8 mouse cellular contexts compared by ENCODE assay signal in the genomic region with DNA sequence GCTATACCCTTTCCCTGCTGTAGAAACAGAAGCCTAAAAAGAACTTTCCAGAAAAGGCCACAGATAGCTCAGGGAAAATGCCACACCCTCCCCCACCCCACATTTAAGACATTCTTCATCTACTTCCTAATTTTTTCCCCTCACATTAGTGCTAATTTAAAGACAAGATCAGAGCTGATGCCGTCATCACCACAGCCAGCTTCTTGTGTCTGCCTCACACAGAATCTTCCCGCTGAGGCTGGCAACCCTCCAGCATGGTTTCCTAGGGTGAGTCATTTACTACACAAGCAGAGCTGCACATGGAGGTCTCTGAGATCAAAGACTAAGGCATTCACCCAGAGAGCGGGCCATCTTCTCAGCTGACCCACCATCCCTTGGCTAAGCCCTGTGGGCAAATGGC. TPM values are rescaled to one million over a fixed set of nuclear protein-coding genes. Genes with fewer than 3 reads are reported as not detected.
DNase-seq lines count a peak whose midpoint lies in the region; ATAC-seq and TF ChIP-seq lines count a peak whose summit lies in the region.

No protein-coding gene starts in this region.

- 32% methylated on average over 3 of the region's 3 CpGs for WGBS in forebrain, postnatal 0 days
- WGBS in forebrain, embryonic 10.5 days, result 82% methylated on average over 3 of the region's 3 CpGs

- no peak overlapping the region for H3K4me2 ChIP-seq in forebrain, postnatal 0 days (ENCODE audit: low read depth)

- peak; percentile 43 for DNase-seq in forebrain, postnatal 0 days
- no peak for DNase-seq in forebrain, embryonic 10.5 days (ENCODE audit: extremely low spot score, low spot score)
- peak; percentile 41 for DNase-seq in ovary, adult 18-20 months (ENCODE audit: low spot score)
- no peak for DNase-seq in ovary, postnatal 10 days (ENCODE audit: low spot score)
- peak; percentile 39 to 55 for DNase-seq in heart, postnatal 36 days
- DNase-seq in right cerebral cortex, postnatal 10 days (ENCODE audit: low spot score in 2 of 2), result peak; percentile 64 to 78
- no peak for DNase-seq in cerebellum, adult 9-11 months

- H3K4me3 ChIP-seq in forebrain, postnatal 0 days (ENCODE audit: low read depth, low read length), result no peak overlapping the region
- H3K4me3 ChIP-seq in forebrain, embryonic 10.5 days, result no peak overlapping the region

- intact Hi-C loops in heart, postnatal 36 days (cut with DNase I), result no loop called here

- H3K9ac ChIP-seq in forebrain, postnatal 0 days, result no peak overlapping the region

- ATAC-seq in forebrain, postnatal 0 days, result no peak
- no peak for ATAC-seq in activated CD4-positive, CD25-positive, alpha-beta regulatory T cell, adult 4 months

- peaks cover 4% of the 10 kb centered on the region for H3K9me3 ChIP-seq in forebrain, postnatal 0 days (ENCODE audit: low read length)
- peaks cover 6% of the 10 kb centered on the region; the same call in 1 of the 2 replicates for H3K9me3 ChIP-seq in forebrain, embryonic 10.5 days

- TF ChIP-seq CTCF in forebrain, postnatal 0 days (IDR thresholded peaks at IDR 0.05; ENCODE audit: low read depth), result no peak

- no peak overlapping the region for H3K27ac ChIP-seq in forebrain, postnatal 0 days (ENCODE audit: low read depth, low read length)
- H3K27ac ChIP-seq in forebrain, embryonic 10.5 days, result no peak overlapping the region

- no peaks in the 10 kb centered on the region for H3K27me3 ChIP-seq in forebrain, postnatal 0 days (ENCODE audit: insufficient read depth, low read length)
- no peaks in the 10 kb centered on the region for H3K27me3 ChIP-seq in forebrain, embryonic 10.5 days (ENCODE audit: poor library complexity, severe bottlenecking)

- no peaks in the 10 kb centered on the region for H3K36me3 ChIP-seq in forebrain, postnatal 0 days (ENCODE audit: insufficient read depth)
- H3K36me3 ChIP-seq in forebrain, embryonic 10.5 days (replicated peaks), result no peaks in the 10 kb centered on the region

- no peaks in the 10 kb centered on the region for H3K4me1 ChIP-seq in forebrain, postnatal 0 days (ENCODE audit: insufficient read depth)
- peaks cover 14% of the 10 kb centered on the region for H3K4me1 ChIP-seq in forebrain, embryonic 10.5 days

RNA-seq across cellular contexts. Expression of gene C1qtnf2, which starts 21.5 kb away (rescaled TPM):
- 15.5 and 16.8 TPM in 2 replicates for total RNA-seq in forebrain, postnatal 0 days (2014; rRNA removed)
- 17.6 and 18.7 TPM in 2 replicates for polyA plus RNA-seq in forebrain, postnatal 0 days (2015; fragmentation: Nextera tagmentation; extraction: Ambion mirVana)
- polyA plus RNA-seq in forebrain, embryonic 10.5 days (2016; fragmentation: Nextera tagmentation; extraction: Ambion mirVana), result 0.71 and 1.2 TPM in 2 replicates
- total RNA-seq in heart, postnatal 36 days (2021), result 1 to 10 TPM; 5.5 to 6.2 TPM
- not detected for polyA plus RNA-seq in activated CD4-positive, CD25-positive, alpha-beta regulatory T cell, adult 4 months (2017; shearing (Covaris generic))

RNA-seq across cellular contexts. Expression of gene Ccnjl, which starts 33.1 kb away (rescaled TPM):
- total RNA-seq in forebrain, postnatal 0 days (2014; rRNA removed), result 1.3 and 1.8 TPM in 2 replicates
- 2.3 and 4.5 TPM in 2 replicates for polyA plus RNA-seq in forebrain, postnatal 0 days (2015; fragmentation: Nextera tagmentation; extraction: Ambion mirVana)
- 34.8 and 36.9 TPM in 2 replicates for polyA plus RNA-seq in forebrain, embryonic 10.5 days (2016; fragmentation: Nextera tagmentation; extraction: Ambion mirVana)
- total RNA-seq in heart, postnatal 36 days (2021), result 1 to 10 TPM; 1.6 to 2.5 TPM
- polyA plus RNA-seq in activated CD4-positive, CD25-positive, alpha-beta regulatory T cell, adult 4 months (2017; shearing (Covaris generic)), result under 1 TPM in 1 of 2 experiments, not detected in 1; 0.17 TPM

Comparison
In these comparisons a context has a peak if more than half of its experiments do, and no peak if none do; other contexts are left out.
1. DNase-seq: peak in forebrain, postnatal 0 days (single experiment), ovary, adult 18-20 months (single experiment), heart, postnatal 36 days (2 of 2) and right cerebral cortex, postnatal 10 days (2 of 2); none in forebrain, embryonic 10.5 days (single experiment), ovary, postnatal 10 days (single experiment) and cerebellum, adult 9-11 months (single experiment).